Mouse (Mus musculus): ENCODE results near the gene Cpvl. TPM values are rescaled to one million over a fixed set of nuclear protein-coding genes. Genes with fewer than 3 reads are reported as not detected.

Cpvl gene
- polyA plus RNA-seq, 1 experiment from 2014 or later = not detected

GRCm38 (mm10) chr6:53937143-53938134, 41.0 kb downstream of the Cpvl start:
- Histone ChIP-seq H3K36me3 (ENCODE audit: control insufficient read depth, insufficient read depth, low read length) (no peaks in the 10 kb centered on the region), H3K4me3 (ENCODE audit: low read depth, low read length) (no peak overlapping the region), H3K9me3 (ENCODE audit: control insufficient read depth, low read length) (no peaks in the 10 kb centered on the region), H3K9ac (ENCODE audit: low read length) (no peak overlapping the region), H3K4me1 (ENCODE audit: control insufficient read depth, insufficient read depth, low read length) (peaks cover 8% of the 10 kb centered on the region; the same call in 1 of the 2 replicates), H3K27me3 (ENCODE audit: control insufficient read depth, insufficient read depth, low read length) (no peaks in the 10 kb centered on the region; the same call in 1 of the 2 replicates), H3K27ac (ENCODE audit: low read depth, low read length) (no peak overlapping the region), H3K4me2 (no peak overlapping the region)
- DNase-seq (ENCODE audit: low spot score, missing footprints) (peak; percentile 72), ATAC-seq (ENCODE audit: low FRiP score) (no peak)
- 83% methylated on average over 15 of the region's 15 CpGs for WGBS

- 70% methylated on average over 8 of the region's 8 CpGs for WGBS
- DNase-seq (ENCODE audit: low spot score, missing footprints) (peak; percentile 14), ATAC-seq (ENCODE audit: low FRiP score) (no peak)
Measured at GRCm38 (mm10) chr6:53931605-53932004, 46.9 kb downstream of the Cpvl start.

DNA sequence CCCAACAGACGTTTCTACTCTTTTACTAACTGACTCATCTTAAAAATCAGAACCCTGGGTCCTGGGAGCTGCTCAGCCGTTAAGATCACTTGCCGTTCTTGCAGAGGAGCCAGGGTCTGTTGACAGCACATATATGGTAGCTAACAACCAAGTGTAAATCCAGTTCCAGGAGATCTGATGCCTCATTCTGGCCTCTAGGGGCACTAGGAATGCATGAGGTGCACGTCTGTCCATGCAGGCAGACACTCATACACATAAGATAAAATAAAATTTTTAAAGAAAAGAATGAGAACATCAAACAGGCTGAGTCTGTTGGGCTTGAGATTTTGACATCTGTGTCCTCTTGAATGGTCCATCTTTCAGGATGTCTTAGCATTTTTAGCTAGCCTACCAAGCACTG, 48.6 kb downstream of the Cpvl start:
- no peaks in the 10 kb centered on the region for H3K4me1 ChIP-seq (ENCODE audit: control insufficient read depth, insufficient read depth, low read length)
- H3K4me3 ChIP-seq (ENCODE audit: low read depth, low read length) = no peak overlapping the region
- no peaks in the 10 kb centered on the region for H3K27me3 ChIP-seq (ENCODE audit: control insufficient read depth, insufficient read depth, low read length)
- DNase-seq (ENCODE audit: low spot score, missing footprints) (no peak), ATAC-seq (ENCODE audit: low FRiP score) (no peak)
- H3K36me3 ChIP-seq (ENCODE audit: control insufficient read depth, insufficient read depth, low read length) = no peaks in the 10 kb centered on the region
- WGBS = 71% methylated on average over 4 of the region's 4 CpGs
- no peak overlapping the region for H3K4me2 ChIP-seq
- H3K9ac ChIP-seq (ENCODE audit: low read length) = no peak overlapping the region
- H3K9me3 ChIP-seq (ENCODE audit: control insufficient read depth, low read length) = no peaks in the 10 kb centered on the region
- H3K27ac ChIP-seq (ENCODE audit: low read depth, low read length) = no peak overlapping the region

More at GRCm38 (mm10) chr6:53931605-53932004, 46.9 kb downstream of the Cpvl start:
- Histone ChIP-seq H3K4me1 (ENCODE audit: control insufficient read depth, insufficient read depth, low read length) (no peaks in the 10 kb centered on the region), H3K36me3 (ENCODE audit: control insufficient read depth, insufficient read depth, low read length) (no peaks in the 10 kb centered on the region), H3K9ac (ENCODE audit: low read length) (no peak overlapping the region), H3K4me3 (ENCODE audit: low read depth, low read length) (no peak overlapping the region), H3K27ac (ENCODE audit: low read depth, low read length) (no peak overlapping the region), H3K4me2 (no peak overlapping the region), H3K27me3 (ENCODE audit: control insufficient read depth, insufficient read depth, low read length) (no peaks in the 10 kb centered on the region), H3K9me3 (ENCODE audit: control insufficient read depth, low read length) (no peaks in the 10 kb centered on the region)

GRCm38 (mm10) chr6:53926197-53926596, 52.3 kb downstream of the Cpvl start:
- no peaks in the 10 kb centered on the region for H3K36me3 ChIP-seq (ENCODE audit: control insufficient read depth, insufficient read depth, low read length)
- ATAC-seq (ENCODE audit: low FRiP score) = no peak
- no peak overlapping the region for H3K4me3 ChIP-seq (ENCODE audit: low read depth, low read length)
- no peak overlapping the region for H3K4me2 ChIP-seq
- H3K27me3 ChIP-seq (ENCODE audit: control insufficient read depth, insufficient read depth, low read length) = no peaks in the 10 kb centered on the region
- no peak overlapping the region for H3K9ac ChIP-seq (ENCODE audit: low read length)
- no peak overlapping the region for H3K27ac ChIP-seq (ENCODE audit: low read depth, low read length)
- 94% methylated on average over 2 of the region's 2 CpGs for WGBS
- no peaks in the 10 kb centered on the region for H3K4me1 ChIP-seq (ENCODE audit: control insufficient read depth, insufficient read depth, low read length)
- H3K9me3 ChIP-seq (ENCODE audit: control insufficient read depth, low read length) = no peaks in the 10 kb centered on the region
- peak; percentile 45 for DNase-seq (ENCODE audit: low spot score, missing footprints)

- Histone ChIP-seq H3K9me3 (ENCODE audit: control insufficient read depth, low read length) (no peaks in the 10 kb centered on the region), H3K27me3 (ENCODE audit: control insufficient read depth, insufficient read depth, low read length) (no peaks in the 10 kb centered on the region), H3K4me3 (ENCODE audit: low read depth, low read length) (no peak overlapping the region), H3K4me2 (no peak overlapping the region), H3K9ac (ENCODE audit: low read length) (no peak overlapping the region), H3K36me3 (ENCODE audit: control insufficient read depth, insufficient read depth, low read length) (no peaks in the 10 kb centered on the region), H3K4me1 (ENCODE audit: control insufficient read depth, insufficient read depth, low read length) (no peaks in the 10 kb centered on the region), H3K27ac (ENCODE audit: low read depth, low read length) (no peak overlapping the region)
- no peak for ATAC-seq (ENCODE audit: low FRiP score)
- peak; percentile 64 for DNase-seq (ENCODE audit: low spot score, missing footprints)
- 52% methylated on average over 8 of the region's 8 CpGs for WGBS
Measured at GRCm38 (mm10) chr6:53925192-53925591, 53.3 kb downstream of the Cpvl start.

- Histone ChIP-seq H3K27ac (ENCODE audit: low read depth, low read length) (no peak overlapping the region), H3K4me2 (no peak overlapping the region), H3K27me3 (ENCODE audit: control insufficient read depth, insufficient read depth, low read length) (no peaks in the 10 kb centered on the region; the same call in 1 of the 2 replicates), H3K9me3 (ENCODE audit: control insufficient read depth, low read length) (no peaks in the 10 kb centered on the region), H3K4me1 (ENCODE audit: control insufficient read depth, insufficient read depth, low read length) (no peaks in the 10 kb centered on the region), H3K9ac (ENCODE audit: low read length) (no peak overlapping the region), H3K4me3 (ENCODE audit: low read depth, low read length) (no peak overlapping the region), H3K36me3 (ENCODE audit: control insufficient read depth, insufficient read depth, low read length) (no peaks in the 10 kb centered on the region)
- WGBS = 91% methylated on average over 7 of the region's 7 CpGs
- peak; percentile 71 for DNase-seq (ENCODE audit: low spot score, missing footprints)
- ATAC-seq (ENCODE audit: low FRiP score) = no peak
Measured at GRCm38 (mm10) chr6:53920041-53920440, 58.4 kb downstream of the Cpvl start.

DNA sequence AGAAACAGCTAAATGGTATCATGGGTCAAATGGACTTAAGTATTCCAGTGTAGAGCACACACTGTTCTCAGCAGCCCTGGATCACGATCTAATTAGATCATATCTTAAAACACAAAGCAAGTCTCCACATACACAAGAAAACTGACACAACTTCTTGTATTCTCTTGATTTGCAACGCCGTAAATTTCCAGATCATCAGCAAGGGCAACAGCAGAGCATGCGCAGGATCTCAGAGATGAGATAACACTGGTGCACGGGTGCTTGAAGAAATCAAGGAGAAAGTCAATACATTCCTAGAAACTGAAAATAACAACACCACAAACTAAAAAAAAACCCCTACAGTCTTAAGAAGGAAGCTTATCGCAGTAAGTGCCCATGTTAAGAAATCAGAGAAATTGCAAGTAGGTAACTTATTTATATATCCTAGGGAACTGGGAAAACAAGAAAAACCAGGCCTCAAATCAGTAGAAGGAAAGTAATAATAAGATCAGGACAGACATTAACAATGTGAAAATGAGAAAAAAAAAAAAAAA, 61.4 kb downstream of the Cpvl start:
- H3K9ac ChIP-seq (ENCODE audit: low read length) = no peak overlapping the region
- peak; percentile 56 for DNase-seq (ENCODE audit: low spot score, missing footprints)
- peaks cover 5% of the 10 kb centered on the region; the same call in 1 of the 2 replicates for H3K4me1 ChIP-seq (ENCODE audit: control insufficient read depth, insufficient read depth, low read length)
- no peak overlapping the region for H3K27ac ChIP-seq (ENCODE audit: low read depth, low read length)
- ATAC-seq (ENCODE audit: low FRiP score) = no peak
- no peak overlapping the region for H3K4me2 ChIP-seq
- WGBS = 94% methylated on average over 6 of the region's 6 CpGs
- no peaks in the 10 kb centered on the region; the same call in 1 of the 2 replicates for H3K27me3 ChIP-seq (ENCODE audit: control insufficient read depth, insufficient read depth, low read length)
- no peaks in the 10 kb centered on the region for H3K9me3 ChIP-seq (ENCODE audit: control insufficient read depth, low read length)
- H3K4me3 ChIP-seq (ENCODE audit: low read depth, low read length) = no peak overlapping the region
- H3K36me3 ChIP-seq (ENCODE audit: control insufficient read depth, insufficient read depth, low read length) = no peaks in the 10 kb centered on the region

GRCm38 (mm10) chr6:53915347-53915746, 63.1 kb downstream of the Cpvl start:
- DNase-seq (ENCODE audit: low spot score, missing footprints) = peak; percentile 62
- Histone ChIP-seq H3K4me2 (no peak overlapping the region), H3K9me3 (ENCODE audit: control insufficient read depth, low read length) (no peaks in the 10 kb centered on the region), H3K27me3 (ENCODE audit: control insufficient read depth, insufficient read depth, low read length) (no peaks in the 10 kb centered on the region; the same call in 1 of the 2 replicates), H3K27ac (ENCODE audit: low read depth, low read length) (no peak overlapping the region), H3K36me3 (ENCODE audit: control insufficient read depth, insufficient read depth, low read length) (no peaks in the 10 kb centered on the region), H3K4me1 (ENCODE audit: control insufficient read depth, insufficient read depth, low read length) (peaks cover 5% of the 10 kb centered on the region; the same call in 1 of the 2 replicates), H3K4me3 (ENCODE audit: low read depth, low read length) (no peak overlapping the region), H3K9ac (ENCODE audit: low read length) (no peak overlapping the region)
- no peak for ATAC-seq (ENCODE audit: low FRiP score)
- 85% methylated on average over 3 of the region's 3 CpGs for WGBS

DNA sequence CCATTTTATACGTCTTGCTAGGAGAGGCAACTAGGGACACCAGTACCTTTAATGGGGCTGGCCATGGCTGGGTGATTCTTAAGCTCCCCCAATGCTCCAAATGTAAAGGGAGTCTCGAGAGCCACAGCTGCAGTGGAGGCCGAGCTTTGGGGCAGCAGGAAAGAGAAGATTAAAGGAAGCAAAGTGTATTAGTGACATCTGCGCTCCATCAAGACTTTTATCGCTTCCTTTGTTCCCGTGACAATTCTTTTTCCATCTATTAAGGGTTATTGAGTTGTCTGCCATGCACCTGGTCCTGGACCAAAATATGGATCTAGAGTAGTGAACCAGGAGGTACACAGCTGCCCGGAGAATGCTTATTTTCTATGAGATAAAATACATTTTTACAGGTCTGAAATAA, 65.3 kb downstream of the Cpvl start:
- Histone ChIP-seq H3K4me3 (ENCODE audit: low read depth, low read length) (no peak overlapping the region), H3K9ac (ENCODE audit: low read length) (no peak overlapping the region), H3K36me3 (ENCODE audit: control insufficient read depth, insufficient read depth, low read length) (no peaks in the 10 kb centered on the region), H3K4me1 (ENCODE audit: control insufficient read depth, insufficient read depth, low read length) (peaks cover 19% of the 10 kb centered on the region), H3K27me3 (ENCODE audit: control insufficient read depth, insufficient read depth, low read length) (no peaks in the 10 kb centered on the region; the same call in 1 of the 2 replicates), H3K4me2 (no peak overlapping the region), H3K27ac (ENCODE audit: low read depth, low read length) (no peak overlapping the region; the same call in 1 of the 2 replicates), H3K9me3 (ENCODE audit: control insufficient read depth, low read length) (no peaks in the 10 kb centered on the region)
- DNase-seq (ENCODE audit: low spot score, missing footprints) (peak; percentile 78), ATAC-seq (ENCODE audit: low FRiP score) (peak; percentile 30; the same call in 1 of the 2 replicates)
- WGBS = 27% methylated on average over 7 of the region's 7 CpGs

Data from midbrain, embryonic 11.5 days (tissue).